16 mouse cellular contexts compared by ENCODE assay signal in genomic region chr2:158119145-158119544, GRCm38 (mm10).
"Had no signal": no experiment of that assay in that cellular context is flagged by ENCODE, and none has a peak within 500 bp of the region (broad histone marks: within the 10 kb centered on the region; RNA-seq: fewer than 3 reads in every experiment).

No protein-coding gene starts in this region.

- H3K36me3 ChIP-seq: midbrain, embryonic 13.5 days; midbrain, embryonic 15.5 days; neural tube, embryonic 12.5 days had no signal

- ATAC-seq: lung, postnatal 0 days; midbrain, embryonic 13.5 days; midbrain, embryonic 15.5 days had no signal

- H3K9ac ChIP-seq: lung, embryonic 15.5 days; midbrain, embryonic 13.5 days; midbrain, embryonic 15.5 days; neural tube, embryonic 12.5 days; stomach, embryonic 15.5 days had no signal

- H3K9me3 ChIP-seq: lung, embryonic 15.5 days; megakaryocyte, embryonic 14.5 days; midbrain, embryonic 13.5 days; midbrain, embryonic 15.5 days; neural tube, embryonic 12.5 days; stomach, embryonic 15.5 days had no signal

- H3K27me3 ChIP-seq: lung, embryonic 15.5 days; midbrain, embryonic 13.5 days; midbrain, embryonic 15.5 days; neural tube, embryonic 12.5 days; stomach, embryonic 15.5 days had no signal

- DNase-seq: lung, adult 2 months; lung, postnatal 14 days; lung, postnatal 36 days; right cerebral cortex, postnatal 14 days; thymus, adult 18-20 months; thymus, postnatal 14 days; thymus, postnatal 36 days had no signal

- H3K4me2 ChIP-seq: lung, embryonic 15.5 days; midbrain, embryonic 11.5 days; midbrain, embryonic 13.5 days; midbrain, embryonic 15.5 days; neural tube, embryonic 12.5 days; stomach, embryonic 15.5 days had no signal

- H3K27ac ChIP-seq: lung, embryonic 15.5 days; macrophage; midbrain, embryonic 13.5 days; midbrain, embryonic 15.5 days; neural tube, embryonic 12.5 days; stomach, embryonic 15.5 days had no signal

- H3K4me3 ChIP-seq: lung, embryonic 15.5 days; megakaryocyte, embryonic 14.5 days; midbrain, embryonic 13.5 days; midbrain, embryonic 15.5 days; neural tube, embryonic 12.5 days; stomach, embryonic 15.5 days had no signal
